Mouse (Mus musculus) erythroid progenitor cell, adult 5-6 weeks (primary cell): ENCODE measurements around the gene Myo9b. TPM values are rescaled to one million over a fixed set of nuclear protein-coding genes. Genes with fewer than 3 reads are reported as not detected.

Experiments
- ATAC-seq: replicated peaks from 2 replicates; pipeline ENCODE4 v1.8.0; 2016; ENCODE audit warnings: moderate number of reproducible peaks, mild to moderate bottlenecking, moderate TSS enrichment, inconsistent platforms; ENCODE audit not compliant: poor library complexity, low FRiP score, severe bottlenecking
- total RNA-seq, 2 experiments: library from RNA; stranded (forward) in 1 of 2; stranded (reverse) in 1 of 2; fragments of 150-400 nt in 1 of 2; fragments of 186-747, 209-891 nt in 1 of 2; gene quantifications; 2 replicates each; pipeline versions ENCODE4 v1.2.3 to v1.2.4; 2015 to 2017; ENCODE audit warnings: low replicate concordance in 2 of 2

Myo9b gene
- total RNA-seq, 2 experiments from 2014 or later, result 23.4 to 29.3 TPM

DNA sequence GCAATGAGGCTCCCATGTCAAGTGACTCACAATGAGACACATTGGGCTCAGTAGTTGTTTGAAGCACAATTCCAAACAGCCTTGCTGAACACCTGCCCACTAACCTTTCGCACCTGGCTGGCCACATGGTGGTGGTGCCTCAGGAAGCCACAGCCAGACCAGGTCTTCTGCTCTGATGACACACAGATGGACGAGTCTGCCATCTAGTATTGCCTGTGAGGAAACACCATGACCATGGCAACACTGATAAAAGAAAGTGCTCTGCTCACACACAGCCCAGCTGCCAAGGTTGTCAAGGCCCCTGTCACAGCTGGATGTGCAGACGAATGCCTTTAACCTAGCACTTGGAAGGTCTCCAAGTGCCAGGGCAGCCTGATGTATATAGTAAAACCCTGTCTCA is 78.6 kb downstream of the Myo9b start:
- ATAC-seq, result no peak

DNA sequence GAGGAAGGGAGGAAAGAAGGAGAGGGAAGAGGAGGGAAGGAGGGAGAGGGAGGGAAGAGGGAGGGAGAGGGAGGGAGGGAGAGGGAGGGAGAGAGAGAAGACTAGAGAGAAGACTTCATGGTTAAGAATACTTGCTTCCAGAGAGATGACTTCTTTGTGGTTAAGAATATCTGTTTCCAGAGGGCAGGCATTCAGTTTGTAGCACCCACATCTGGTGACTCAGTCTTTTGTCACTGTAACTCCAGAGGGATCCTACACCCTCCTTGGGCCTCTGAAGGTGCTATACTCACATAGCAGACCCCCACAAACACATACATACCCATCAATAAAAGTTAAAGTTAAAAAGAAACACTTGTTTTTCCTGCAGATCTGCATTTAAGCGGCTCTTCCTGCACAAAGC is 79.0 kb downstream of the Myo9b start:
- ATAC-seq, result no peak

DNA sequence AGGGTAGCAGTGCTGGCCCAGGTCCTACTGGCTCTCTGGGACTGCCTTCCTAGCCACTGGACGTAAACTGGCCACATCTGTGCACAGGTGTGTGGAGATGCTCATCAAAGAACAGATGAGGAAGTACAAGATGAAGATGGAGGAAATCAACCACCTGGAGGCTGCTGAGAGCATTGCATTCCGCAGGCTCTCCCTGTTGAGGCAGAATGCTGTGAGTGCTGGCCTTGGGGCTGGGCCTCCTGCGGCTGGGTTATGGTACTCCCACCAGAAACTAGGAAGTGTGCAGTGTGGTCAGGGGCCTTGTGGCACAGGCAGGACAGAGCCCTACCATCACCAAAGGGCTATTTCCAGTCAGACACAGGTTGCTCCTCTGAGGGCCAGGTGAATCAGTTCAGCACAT is 85.5 kb downstream of the Myo9b start:
- ATAC-seq, result no peak

DNA sequence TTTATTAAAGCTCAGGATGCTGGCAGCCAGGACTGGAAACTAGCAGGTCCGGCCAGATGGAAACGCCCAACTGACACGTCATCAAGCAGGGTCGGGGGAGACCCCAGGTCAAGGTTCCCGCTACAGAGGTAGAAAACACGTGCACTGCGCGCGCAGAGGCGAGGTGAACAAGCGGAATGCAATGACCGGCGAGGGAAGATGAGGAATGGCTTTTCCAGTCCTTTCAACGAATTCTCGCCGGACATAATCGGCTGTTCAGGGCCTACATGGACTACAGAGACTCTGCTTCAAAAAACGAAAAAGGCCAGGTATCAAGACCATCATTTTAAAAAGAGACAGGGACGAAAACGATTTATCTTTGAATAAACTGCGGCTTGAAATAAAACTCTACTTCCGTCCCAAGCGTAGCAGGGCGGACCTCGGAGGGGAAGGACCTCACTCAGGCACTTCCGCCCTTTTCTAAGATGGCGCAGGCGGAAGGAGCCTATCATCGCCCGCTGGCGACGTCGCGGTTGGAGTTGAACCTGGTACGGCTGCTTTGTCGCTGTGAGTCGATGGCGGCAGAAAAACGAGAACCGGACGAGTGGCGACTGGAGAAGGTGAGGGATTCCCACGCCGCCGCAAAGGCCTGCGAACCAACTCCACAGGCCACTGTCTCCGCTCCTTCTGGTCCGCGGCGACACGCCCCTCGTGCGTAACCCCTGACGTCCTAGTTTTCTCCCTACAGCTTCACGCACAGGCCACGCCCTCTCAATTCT is 94.4 kb downstream of the Myo9b start, which contains the start of gene Use1:
Gene Use1, plus strand, starts transcription at position 78 of the 758 bp plus-strand sequence.
- peak; percentile 81 for ATAC-seq

DNA sequence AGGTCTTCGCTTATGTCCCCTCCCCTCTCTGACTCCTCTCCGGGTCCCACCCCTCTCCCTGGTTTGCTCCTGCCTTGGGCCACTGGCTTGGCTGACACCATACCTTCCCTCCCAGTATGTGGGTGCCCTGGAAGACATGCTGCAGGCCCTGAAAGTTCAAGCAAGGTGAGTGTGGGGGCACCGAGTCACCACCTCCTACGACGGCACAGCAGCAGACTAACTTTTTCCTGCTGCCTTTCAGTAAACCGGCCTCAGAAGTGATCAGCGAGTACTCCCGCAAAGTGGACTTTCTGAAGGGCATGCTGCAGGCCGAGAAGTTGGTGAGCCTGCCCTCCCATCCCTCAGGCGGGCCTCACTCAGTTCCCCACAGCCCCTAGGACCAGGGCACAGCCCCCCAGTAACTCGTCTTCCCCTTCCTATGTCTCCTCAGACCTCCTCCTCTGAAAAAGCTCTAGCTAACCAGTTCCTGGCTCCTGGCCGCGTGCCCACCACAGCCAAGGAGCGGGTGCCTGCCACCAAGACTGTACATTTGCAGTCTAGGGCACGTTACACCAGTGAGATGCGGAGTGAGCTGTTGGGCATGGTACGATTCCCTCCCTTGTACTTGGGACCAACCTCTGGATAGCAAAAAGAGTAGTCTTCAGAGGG is 95.1 kb downstream of the Myo9b start:
- no peak for ATAC-seq

DNA sequence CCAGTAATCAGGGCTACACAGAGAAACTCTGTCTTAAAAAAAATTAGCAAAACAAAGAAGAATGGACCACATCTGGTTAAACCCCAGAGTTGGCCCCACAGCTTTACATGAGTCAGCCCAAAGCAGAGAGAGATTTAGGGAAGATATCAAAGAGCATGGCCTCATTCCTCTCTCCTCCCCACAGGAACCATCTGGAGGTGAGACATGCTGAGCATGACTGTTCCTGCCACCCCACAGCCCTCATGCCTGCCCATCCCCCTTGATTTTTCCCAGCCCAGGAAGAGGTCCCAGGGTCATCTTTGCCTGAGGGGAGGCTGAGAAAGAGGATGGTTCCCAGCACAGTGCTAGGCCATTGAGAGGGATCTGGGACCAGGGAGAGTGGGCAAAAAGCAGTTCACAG is 95.9 kb downstream of the Myo9b start:
- no peak for ATAC-seq

DNA sequence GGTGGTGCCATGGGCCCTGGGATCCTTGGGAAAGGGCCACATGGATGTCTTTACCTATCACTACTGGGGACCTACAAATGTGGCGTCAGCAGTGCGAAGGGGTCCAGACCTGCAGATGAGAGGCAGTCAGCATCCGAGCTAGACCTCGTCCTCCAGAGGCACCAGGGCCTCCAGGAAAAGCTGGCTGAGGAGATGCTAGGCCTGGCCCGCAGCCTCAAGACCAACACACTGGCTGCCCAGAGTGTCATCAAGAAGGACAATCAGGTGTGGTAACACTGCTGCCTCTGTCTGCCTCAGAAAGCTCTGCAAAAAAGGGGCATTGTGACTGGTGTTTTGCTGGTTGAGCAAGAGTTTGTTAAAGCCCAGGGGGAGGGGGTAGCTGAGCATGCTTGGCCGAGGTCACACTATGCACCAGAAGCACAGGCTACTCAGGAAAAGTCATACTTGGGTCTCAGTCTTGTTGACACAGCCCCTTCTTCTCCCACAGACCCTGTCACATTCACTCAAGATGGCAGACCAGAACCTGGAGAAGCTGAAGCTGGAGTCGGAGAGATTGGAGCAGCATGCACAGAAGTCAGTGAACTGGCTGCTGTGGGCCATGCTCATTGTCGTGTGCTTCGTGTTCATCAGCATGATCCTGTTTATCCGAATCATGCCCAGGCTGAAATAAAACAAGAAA is 96.7 kb downstream of the Myo9b start:
- ATAC-seq, result no peak

DNA sequence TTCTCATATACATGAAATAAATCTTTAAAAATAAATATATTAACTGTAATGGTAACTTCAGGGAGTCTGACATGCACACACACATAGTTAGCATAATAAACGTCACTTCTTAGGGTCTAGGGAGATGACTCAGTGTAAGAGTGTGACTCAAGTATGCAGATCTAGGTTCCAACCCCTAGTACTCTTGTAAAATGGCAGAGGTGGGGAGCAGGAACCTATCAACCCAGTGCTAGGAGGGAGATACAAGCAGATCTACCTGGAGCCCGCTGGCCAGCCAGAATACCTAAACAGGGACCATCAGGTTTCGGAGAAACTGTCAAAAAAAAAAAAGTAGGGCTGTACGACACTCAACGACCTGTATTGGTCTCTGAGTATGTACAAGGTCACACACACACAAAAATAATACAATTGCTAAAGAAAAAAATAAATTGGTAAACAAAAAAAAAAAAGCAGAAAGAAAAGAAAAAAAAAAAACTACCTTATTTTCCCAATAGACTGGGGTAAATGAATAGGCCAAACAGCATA is 98.3 kb downstream of the Myo9b start:
- ATAC-seq, result no peak

DNA sequence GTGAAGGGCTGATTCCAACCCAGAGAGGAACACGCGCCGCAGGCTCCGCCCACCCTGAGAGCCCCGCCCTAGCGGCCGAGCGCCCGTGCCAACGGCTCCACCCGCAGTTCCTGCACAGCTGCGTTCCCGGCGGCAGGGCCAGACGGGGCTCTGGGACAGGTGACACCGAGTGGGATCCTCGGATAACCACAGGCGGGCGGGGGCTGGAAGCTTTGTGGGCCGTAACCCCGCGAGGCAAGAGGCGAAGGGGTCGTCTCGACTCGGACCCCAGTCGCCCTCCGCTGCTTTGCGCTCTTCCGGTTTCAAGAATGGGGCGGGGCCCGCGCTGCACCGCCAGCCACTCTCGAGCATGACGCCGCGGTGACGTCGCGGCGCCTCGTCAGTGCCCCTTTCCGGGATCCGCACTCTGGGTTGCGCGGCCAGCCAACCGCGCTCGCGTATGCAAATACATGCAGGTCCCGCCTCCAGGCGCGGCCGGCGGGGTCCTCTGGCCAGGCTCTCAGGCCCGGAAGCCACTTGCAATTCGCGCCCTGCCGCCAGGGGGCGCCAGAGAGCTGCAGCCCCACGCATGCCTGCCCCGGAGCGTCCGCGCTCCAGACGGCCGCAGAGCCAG is 98.8 kb downstream of the Myo9b start, which contains the start of gene Ocel1:
Gene Ocel1, plus strand, starts transcription at position 63 of the 613 bp plus-strand sequence.
- ATAC-seq, result peak; percentile 84

DNA sequence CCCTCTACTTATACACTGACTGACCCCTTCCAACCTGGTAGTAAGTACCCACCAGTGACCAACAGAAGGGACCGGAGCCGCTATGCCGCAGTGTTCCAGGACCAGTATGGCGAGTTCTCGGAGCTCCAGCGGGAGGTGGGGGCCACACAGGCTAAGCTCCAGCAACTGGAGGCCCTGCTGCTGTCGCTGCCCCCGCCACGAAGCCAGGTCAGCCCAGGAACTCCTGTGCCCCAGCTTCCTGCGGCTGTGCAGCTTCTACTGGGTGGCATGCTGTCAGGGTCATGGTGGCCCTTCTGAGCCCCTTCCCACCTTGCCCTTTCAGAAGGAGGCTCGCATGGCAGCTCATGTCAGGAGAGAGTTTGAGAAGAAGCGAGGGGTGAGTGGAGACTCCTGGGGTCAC is 99.9 kb downstream of the Myo9b start:
- ATAC-seq, result no peak

DNA sequence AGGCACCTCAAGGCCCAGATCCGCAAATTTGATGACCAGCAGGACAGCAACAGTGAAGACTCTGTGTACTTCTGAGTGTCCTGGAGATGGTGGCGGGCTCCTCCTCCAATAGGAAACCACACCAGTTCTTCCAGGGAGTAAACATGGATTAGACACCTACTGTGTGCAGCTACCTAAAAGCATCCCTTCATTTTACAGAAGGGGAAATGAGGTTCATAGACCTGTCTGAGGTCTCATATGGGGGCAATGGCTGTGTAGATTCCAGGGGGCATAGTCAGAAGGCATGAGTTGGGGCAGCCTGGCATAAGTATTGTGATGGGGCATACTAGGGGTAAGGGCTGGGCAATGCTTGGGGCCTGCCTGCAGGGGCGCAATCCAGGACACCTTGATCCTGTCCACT is 100.5 kb downstream of the Myo9b start:
- no peak for ATAC-seq

DNA sequence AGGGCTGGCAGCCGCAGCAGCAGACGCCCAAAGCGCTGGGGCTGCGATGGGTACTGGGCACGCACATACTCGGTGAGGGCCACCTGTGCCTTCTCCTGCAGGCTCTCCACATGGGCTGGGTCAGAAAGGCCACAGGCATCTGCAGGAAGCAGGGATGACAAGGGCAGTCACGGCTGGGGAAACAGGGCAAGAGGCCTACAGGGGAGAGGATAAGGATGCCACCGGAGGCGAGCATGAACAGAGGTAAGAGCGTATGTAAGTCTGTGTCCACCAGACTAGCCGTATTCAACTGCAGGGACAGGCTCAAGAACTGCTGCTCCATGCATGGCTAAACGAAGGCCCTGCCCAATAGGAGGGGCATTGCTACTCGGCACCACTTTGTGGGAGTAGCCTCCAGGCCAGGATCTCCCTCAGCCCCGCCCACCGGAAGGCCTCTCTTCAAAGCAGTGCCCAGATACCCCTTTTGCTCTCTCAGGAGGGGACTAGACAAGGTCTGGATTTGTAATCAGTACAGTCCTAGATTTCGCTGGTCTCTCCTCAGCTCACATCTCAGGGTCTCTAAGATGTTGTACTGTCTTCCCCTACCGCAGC is 102.2 kb downstream of the Myo9b start:
- ATAC-seq, result no peak

DNA sequence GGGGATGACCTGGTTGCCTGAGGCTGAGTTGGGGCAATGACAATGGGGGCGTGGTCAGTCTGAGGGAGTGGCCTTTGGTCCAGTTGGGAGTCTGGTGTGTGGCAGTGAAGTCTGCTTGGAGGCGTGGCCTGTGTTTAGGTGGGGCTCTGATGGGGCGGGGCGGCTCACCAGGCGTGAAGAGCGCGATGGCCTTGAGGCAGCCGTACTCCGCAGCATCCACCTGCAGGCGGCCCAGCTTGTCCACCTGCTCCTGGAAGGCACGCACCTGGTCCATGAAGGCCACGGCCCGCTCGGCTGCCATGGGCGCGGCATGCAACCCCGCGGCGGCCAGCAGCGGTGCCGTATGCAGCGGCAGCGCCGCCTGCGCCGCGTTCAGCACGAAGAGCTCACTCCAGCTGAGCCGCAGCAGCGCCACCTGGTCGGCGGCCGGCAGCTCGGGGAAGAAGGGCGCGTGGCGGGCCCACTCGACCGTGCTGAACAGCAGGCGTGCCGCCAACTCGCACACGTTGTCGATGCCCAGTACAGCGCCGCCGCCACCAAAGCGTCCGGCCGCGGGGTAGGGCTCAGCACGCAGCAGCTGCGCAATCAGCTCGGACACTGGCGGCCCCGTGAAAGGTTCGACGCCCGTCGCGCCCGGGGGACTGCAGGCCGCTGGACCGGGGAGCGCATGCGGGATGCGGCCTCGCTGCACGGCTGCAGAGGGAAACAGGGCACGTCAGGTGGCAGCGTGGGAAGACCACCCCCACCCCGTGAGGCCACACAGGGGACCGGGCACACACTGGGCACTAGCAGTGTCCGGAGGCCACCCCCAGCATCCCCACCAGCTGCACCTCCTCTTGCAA is 103.3 kb downstream of the Myo9b start:
- 0 out of 2 replicates have a peak, but pooled peaks have one; percentile 17 for ATAC-seq

DNA sequence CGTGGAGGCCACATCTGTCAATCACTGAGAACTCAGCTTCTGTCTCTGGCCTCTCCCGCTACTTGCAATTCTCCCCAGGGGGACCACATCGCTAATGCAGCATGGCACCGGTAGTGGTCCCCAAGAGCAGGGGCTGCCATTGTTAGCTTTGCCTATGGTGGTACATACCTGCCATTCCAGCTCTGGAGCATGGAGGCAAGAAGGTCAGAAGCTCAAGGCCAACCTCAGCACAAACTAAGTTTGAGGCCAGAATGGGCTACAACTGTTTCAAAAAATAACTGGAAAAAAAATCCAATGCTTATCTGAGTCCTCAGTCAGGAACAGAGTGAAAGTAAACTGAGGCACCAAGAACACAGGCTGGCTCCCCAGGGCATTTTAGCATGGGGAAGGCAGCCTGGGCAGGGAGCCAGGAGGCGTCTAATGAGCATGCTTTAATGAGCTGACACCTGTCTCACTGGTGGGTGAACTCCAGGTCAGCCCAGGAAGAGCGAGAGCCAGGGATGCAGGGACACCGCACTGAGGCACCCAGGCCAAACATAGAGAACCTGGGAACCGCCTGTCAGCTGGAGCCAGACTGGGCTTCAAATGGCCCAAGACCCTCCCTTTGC is 104.0 kb downstream of the Myo9b start:
- ATAC-seq, result no peak

DNA sequence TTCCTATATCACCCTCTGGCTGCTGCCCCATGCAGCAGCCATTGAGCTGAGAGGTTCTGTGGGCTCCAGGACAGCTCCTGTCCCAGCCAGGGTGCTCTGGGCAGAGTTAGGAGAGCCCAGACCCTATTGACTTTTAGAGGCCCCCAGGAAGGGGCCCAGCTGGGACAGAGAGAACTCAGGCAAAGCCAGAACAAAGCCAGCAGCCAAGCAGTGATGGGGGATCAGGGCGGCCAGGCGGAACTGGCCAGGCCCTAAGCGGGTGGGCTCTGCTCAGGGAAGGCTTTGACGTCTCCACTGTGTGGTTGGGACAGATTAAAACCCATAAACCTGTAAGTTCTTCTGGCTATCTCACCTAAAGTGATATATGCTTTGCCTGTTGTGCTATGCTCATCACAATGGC is 106.5 kb downstream of the Myo9b start:
- ATAC-seq, result no peak

DNA sequence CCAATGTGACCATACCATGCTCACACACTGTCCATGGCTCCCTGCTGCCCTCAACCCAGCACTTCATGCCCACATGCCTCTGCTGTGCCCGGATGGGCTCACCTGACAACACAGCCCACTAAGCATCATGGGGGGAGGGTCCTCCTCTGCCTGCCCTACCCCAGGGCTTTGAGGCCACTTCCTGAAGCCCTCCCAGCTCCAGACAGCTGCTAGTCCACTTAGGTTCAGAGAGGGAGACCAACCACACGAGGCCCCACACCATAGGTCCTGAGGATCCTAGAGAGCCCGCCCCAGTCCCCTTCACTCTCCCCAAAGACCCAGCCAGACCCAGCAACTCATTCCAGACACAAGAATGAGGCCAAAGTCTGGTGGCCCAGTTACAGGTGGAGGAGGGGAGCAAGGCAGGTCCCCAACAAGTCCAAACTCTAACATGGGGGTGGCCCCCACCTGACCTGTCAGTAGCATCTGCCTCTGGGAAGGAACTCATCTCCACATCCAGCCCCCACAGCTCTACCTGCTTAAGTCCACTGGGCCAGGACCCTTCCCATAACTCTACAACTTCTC is 107.1 kb downstream of the Myo9b start:
- ATAC-seq, result no peak

DNA sequence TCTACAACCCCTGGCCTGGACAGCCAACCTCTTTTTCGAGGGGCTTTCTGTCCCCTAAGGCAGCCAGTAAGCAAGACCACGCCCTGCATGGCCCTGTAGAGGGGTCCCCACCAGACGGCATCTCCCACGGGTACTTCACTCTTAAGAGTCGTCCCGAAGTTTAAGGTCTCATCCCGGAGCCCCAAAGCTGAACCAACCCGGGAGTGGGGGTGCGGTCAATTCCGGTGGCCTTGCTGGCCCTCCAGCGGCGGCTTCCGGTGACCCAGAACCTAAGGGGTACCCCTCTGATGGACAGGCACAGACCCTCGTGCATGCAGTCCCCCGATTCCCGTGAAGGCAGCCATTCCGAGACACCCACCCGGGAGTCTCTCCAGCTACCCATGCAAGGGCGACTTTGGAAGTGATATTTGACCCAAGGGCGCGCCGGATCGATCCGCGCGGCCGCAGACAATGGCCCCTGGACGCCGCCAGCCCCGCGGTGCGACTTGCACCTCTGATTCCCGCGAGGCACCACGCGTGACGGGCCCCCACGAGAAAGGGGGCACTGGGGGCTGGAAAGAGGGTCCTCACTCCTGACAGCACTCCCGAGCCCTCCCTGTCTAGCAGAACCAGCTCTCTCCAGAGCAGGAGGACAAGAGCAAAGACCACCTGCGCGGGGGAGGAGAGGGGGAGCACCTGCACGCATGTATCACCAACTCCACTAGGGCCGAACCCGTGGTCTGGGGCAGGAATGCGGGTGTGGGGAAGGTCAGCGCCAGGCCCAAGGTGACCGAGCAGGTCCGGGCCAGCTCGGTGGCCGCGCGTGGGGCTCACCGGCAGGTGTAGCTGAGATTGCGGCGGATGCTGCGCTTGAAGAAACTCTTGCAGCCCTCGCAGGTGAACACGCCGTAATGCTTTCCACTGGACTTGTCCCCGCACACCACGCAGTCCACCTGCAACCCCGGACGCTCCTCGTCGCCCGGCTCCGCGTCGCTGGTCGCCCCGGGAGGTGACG is 108.0 kb downstream of the Myo9b start:
- ATAC-seq, result no peak
